Mouse (Mus musculus) left cerebral cortex, postnatal 4 days (tissue): ENCODE measurements around the gene Mgat5. TPM values are rescaled to one million over a fixed set of nuclear protein-coding genes. Genes with fewer than 3 reads are reported as not detected.
A peak's percentile ranks its signal among the peaks of the same experiment; 100 is the strongest.

ENCODE experiments used
- DNase-seq: peaks from one replicate; pipeline ENCODE4 v3.0.0-alpha.2; 2022
- intact Hi-C: fragments of 180-260 bp; cut with DNase I; formaldehyde crosslinking; loops from one replicate; pipeline ENCODE4 v1.15.1; 2025
- total RNA-seq, 2 experiments: library from RNA; stranded (reverse); gene quantifications; 2 replicates each; pipeline ENCODE4 v1.2.3; 2021

Mgat5 gene
- total RNA-seq, 2 experiments from 2014 or later: 48.2 to 48.9 TPM

- no peak for DNase-seq
These were observed 46.9 kb downstream of the Mgat5 start for GRCm38 (mm10) chr1:127251751-127252150.

DNA sequence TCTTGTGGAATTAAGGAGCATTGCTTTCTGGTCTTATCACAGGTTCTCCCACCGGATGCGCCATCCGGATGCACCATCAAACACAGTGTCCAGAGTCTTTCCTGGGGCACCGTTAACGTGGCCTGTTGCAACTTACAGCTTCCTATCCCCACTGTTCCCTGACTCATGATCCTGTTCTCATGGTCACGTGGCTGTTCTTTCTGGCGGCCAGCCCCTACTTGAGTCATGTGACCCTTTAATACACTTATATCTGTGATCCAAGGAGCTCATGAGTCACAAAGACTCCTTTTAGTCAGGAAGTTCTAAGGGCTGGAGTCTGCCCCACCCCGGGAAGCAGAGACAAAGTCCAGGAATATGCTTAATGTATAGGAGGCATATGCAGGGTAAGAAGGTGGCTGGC, 52.2 kb downstream of the Mgat5 start:
- intact Hi-C loops: no loop called here
- DNase-seq: no peak

More at GRCm38 (mm10) chr1:127251751-127252150, 46.9 kb downstream of the Mgat5 start:
- intact Hi-C loops: no loop called here

GRCm38 (mm10) chr1:127259669-127260068, 54.9 kb downstream of the Mgat5 start:
- DNase-seq: no peak
- intact Hi-C loops: no loop called here

- DNase-seq: no peak
- intact Hi-C loops: no loop called here
These were observed 56.2 kb downstream of the Mgat5 start for GRCm38 (mm10) chr1:127260969-127261368.

- peak; percentile 49 for DNase-seq
- intact Hi-C loops: no loop called here
These were observed 57.5 kb downstream of the Mgat5 start for GRCm38 (mm10) chr1:127262170-127262837.

DNA sequence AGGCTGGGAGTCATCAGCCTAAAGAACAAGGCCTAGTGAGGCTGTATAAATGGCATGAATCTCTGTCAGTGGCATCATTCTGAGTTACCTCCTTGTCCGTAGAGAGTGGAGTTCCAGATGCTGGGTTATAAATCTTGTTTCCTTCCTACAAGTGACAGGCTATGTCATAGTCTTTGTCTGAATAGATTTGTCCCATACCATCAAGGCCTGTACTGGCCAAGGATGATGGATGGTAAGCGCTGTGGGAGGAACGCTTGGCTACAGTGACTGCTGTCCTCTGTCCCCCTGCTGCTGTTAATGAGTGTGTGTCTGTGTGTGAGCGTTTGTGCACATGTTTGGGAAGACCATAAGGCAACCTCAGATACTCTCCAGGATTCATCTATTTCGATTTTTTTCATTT, 63.2 kb downstream of the Mgat5 start:
- intact Hi-C loops: no loop called here
- DNase-seq: no peak

- intact Hi-C loops: no loop called here
These were observed 64.5 kb downstream of the Mgat5 start for GRCm38 (mm10) chr1:127269343-127269742.

DNA sequence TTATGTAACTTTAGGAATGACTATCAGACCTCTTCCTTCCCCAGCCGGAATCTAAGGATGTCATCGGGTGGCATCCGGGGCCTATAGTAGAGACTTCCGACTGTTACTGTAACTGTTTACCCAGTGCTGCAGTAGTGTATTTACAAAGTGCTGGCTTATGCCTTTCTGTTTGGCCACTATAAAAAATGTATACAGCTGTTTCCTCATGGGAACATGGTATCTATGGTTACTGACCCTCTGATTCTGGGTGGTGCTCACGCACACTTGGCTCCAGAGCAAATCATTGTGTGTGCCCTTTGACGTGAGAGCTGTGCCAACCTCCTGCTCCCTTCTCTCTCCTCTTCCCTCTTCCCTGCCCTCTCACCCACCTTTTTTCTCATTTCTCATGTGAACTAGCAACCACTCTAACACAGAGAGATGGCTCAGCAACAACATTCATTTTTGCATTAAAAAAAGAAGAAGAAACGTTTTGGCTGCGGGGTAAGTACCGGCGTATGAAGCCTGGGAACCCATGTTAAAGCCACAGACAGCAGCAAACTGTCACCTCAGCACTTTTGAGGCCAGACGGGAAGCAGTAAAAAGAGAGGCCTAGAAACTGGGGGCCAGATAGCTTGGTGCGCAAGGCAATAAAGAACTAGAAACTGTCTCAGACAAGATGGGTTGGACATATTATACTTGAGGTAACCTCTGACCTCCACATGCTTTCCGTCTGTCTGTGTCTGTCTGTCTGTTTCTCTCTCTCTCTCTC, 65.6 kb downstream of the Mgat5 start:
- intact Hi-C loops: no loop called here
- no peak for DNase-seq

More at GRCm38 (mm10) chr1:127269343-127269742, 64.5 kb downstream of the Mgat5 start:
- no peak for DNase-seq

DNA sequence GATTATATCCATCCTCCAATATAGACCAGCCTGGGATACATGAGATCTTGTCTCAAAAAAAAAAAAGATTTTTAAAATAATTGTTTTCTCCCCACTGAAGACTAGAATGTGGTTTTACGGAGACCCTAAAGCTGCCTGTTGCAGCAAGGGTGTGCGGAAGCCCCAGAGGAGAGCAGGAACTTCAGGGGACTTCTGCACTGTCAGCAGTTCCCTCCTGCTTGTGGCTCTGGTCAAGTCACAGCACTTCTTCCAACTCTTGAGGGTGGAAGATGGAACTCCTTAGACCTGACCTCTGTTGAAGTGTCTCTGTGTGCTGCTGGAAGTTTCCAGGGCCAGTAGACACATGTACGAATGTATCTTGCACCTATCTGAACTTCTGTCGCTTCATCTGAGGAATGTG, 66.3 kb downstream of the Mgat5 start:
- intact Hi-C loops: no loop called here
- no peak for DNase-seq

DNA sequence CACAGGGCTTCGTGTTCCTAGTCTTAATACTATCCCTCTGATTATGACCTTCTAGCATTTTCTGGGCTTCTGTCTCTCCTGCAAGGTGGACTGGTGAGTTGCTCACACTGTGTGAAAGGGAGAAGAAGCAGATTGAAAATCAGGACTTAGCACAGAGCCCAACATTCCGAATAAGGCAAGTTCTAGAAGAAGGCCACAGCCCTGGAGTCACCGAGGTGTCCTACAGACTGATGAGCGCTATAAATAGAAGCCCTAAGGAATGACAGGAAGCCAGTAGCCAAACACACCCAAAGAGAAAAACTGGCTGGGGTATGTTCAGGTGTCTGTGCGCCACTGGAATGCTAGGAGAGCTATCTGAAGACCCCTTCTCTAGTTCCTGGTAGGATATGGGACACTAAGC, 68.5 kb downstream of the Mgat5 start:
- intact Hi-C loops: no loop called here
- no peak for DNase-seq

DNA sequence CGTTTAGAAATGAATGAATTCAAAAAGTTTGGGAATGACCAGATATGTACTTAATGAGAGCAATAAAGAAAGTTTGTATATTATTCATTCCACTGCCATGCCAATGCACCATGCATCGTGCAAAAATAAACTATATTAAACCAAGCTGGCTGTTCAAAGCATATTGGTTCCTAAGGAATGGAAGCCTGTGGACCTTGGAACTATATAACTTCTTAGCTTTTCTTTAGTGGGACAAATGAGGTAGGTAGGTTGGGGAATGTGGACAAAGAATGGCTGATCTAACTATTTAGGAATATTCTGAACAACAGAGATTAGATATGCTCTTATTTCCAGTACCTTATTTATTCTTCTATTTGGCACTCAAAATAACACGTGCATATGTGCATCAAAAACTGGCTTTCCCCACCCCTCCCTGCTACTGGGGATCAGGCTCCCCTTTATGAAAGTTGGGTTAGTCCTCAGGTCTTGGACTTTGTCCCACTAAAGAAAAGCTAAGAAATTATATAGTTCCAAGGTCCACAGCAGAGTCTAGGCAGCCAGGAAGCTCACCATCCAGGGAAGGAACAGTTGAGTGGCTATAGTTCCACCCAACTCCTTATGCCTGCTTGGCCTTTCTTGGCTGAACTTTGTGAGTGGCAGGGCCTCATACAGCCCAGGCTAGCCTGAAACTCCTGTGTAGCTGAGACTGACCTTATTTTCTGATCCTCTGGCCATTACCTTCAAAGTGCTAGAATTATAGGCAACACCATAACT, 70.9 kb downstream of the Mgat5 start:
- no peak for DNase-seq
- intact Hi-C loops: no loop called here

GRCm38 (mm10) chr1:127278067-127278466, 73.3 kb downstream of the Mgat5 start:
- intact Hi-C loops: no loop called here
- no peak for DNase-seq

DNA sequence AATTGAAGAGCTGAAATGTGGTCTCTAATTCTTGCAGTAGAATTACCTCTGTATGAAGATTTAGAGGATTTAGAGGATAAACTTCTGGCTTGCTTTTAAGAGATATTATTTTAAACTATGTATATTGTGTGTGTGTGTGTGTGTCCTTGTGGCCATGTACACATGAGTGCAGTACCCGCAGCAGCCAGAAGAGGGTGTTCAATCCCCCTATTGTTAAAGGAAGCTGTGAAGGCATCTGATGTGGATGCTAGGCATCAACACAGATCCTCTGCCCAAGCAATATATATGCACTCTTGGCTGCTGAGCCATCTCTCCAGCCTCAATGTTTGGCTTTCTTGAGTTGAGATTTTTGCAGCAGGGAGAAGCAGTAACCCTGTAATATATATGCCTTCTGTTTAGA, 75.4 kb downstream of the Mgat5 start:
- intact Hi-C loops: no loop called here
- DNase-seq: peak; percentile 15

DNA sequence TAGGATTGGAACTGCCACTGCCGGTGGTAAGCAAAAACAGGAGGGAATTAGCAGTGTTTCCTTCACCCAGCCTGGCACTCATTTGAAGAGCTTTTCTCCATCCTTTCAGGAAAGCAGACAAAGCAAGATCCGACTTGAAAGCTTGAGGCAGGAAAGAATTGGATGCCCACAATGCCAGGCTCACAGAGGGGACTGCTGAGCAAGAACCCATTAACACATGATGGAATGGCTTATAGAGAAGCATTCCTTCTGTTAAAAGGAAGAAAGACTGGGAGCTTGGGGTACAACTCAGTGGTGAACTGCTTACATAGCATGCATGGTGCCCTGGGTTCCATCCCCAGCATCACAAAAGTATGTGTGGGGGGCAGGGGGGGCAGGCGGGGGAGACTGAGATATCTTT, 80.2 kb downstream of the Mgat5 start:
- no peak for DNase-seq

DNA sequence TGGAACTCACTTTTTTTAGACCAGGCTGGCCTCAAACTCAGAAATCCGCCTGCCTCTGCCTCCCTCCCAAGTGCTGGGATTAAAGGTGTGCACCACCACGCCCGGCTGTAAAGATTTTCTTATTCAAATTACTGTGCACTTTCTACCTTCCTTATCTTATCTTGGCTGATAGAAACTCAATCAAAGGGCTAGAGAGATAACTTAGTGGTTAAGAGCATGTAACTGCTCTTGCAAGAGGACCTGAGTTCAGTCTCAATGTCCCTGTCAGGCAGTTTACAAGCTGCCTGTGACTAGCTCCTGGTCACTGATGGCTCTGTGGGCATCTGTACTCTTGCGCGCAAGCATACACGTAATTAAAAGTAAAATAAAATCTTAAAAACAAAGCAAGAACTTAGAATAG, 82.7 kb downstream of the Mgat5 start:
- DNase-seq: no peak
- intact Hi-C loops: no loop called here

More for the DNA sequence above, 80.2 kb downstream of the Mgat5 start:
- intact Hi-C loops: no loop called here

- intact Hi-C loops: no loop called here
- no peak for DNase-seq
These were observed 86.1 kb downstream of the Mgat5 start for GRCm38 (mm10) chr1:127290879-127291278.

- DNase-seq: no peak
- intact Hi-C loops: no loop called here
These were observed 86.9 kb downstream of the Mgat5 start for GRCm38 (mm10) chr1:127291721-127292120.

- DNase-seq: no peak
- intact Hi-C loops: no loop called here
These were observed 88.5 kb downstream of the Mgat5 start for GRCm38 (mm10) chr1:127293286-127293685.

DNA sequence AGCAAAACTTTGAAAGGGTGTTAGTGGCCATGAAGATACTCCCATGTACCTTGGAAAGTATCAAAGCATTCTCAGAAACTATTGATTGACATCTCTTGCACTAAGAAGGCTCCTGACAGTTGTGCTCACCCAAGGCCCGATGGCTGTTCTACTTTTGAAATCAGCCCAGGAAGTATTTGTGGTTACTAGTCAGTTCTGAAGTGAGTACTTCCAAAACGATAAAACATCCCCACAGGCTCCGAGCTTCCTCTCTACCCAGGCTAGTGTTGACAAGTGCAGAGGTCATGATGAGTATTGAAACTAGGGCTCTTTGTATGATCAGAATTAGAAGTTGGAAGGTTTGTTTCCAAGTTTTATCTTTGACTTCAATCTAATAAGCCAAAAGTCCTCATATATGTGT, 92.0 kb downstream of the Mgat5 start:
- DNase-seq: no peak
- intact Hi-C loops: no loop called here

- DNase-seq: no peak
- intact Hi-C loops: no loop called here
These were observed 95.0 kb downstream of the Mgat5 start for GRCm38 (mm10) chr1:127299774-127300173.

DNA sequence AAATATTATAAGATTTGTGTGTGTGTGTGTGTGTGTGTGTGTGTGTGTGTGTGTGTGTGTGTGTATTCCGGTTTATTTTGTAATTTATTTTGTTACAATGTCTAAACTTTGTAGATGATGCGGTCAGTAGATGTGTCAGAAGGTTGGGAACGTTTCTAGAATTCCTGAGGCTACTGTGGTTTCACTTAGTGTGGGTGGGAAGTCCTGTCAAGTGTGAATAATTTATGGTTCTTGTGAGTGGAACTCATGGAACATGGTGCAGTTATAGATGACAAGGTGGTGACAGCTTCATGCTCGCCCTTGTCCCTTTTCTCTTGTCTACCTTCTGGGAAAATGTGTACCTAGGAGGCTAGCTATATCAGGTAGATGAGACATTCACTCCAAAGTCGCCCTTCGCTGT, 96.2 kb downstream of the Mgat5 start:
- no peak for DNase-seq
- intact Hi-C loops: no loop called here

- intact Hi-C loops: no loop called here
- no peak for DNase-seq
These were observed 97.8 kb downstream of the Mgat5 start for GRCm38 (mm10) chr1:127302620-127303019.
